Mouse (Mus musculus): ENCODE data around the gene Gm17304. TPM values are rescaled to one million over a fixed set of nuclear protein-coding genes. Genes with fewer than 3 reads are reported as not detected.

The Gm17304 gene
- total RNA-seq, 4 experiments from 2014 or later = not detected

GRCm38 (mm10) chr5:106622193-106622592, 13.3 kb downstream of the Gm17304 start:
- DNase-seq (ENCODE audit: low spot score in 2 of 2) = no peak

- DNase-seq (ENCODE audit: low spot score in 2 of 2) = no peak
Observed at GRCm38 (mm10) chr5:106623337-106623736, 14.4 kb downstream of the Gm17304 start.

GRCm38 (mm10) chr5:106628369-106629149, 19.7 kb downstream of the Gm17304 start:
- no peak for DNase-seq (ENCODE audit: low spot score in 2 of 2)

DNA sequence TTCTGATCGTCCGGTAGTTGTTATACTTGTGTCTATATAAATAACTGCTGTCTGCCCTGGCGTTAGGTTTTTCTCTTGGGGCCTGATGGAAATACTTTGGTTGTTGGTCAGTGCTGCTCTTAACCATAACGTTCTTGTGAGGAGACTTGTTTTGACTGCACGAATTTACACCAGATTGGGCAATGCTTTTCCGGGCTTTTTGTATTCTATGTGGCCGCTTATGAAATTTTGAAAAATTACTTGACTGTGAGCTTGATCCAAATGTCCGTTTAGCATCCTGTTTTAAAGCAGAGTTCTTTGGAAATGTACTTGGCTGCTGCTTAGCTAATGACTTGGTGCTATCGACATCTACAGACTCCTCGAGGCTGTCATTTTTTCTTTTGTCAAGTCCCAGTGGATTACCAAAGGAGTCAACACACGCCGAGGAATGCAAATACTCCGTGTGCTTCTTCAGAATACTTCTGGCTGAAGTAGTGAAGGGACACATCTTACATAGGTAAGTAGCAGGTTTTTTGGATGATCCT, 27.6 kb downstream of the Gm17304 start:
- no peak for DNase-seq (ENCODE audit: low spot score in 2 of 2)

DNA sequence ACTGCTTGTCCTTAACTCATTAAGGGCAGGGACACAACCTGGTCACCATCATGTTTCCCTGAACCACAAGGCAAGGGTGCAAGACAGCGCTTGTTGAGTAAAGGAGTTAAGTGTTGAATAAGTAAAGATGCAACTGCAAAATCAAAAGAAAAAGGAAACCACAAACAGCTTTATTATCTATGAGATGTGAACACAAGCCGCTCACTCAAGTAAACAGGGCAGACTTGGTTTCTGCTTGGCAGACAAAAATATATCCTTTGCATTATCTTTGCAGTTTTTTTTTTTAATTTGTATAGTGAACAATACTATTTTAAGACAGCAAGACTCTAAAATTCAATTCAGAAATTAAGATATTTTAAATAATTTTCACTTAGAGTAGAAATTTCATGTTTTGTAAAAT, 30.7 kb downstream of the Gm17304 start:
- DNase-seq (ENCODE audit: low spot score in 2 of 2) = no peak

GRCm38 (mm10) chr5:106640235-106640809, 31.4 kb downstream of the Gm17304 start:
- DNase-seq (ENCODE audit: low spot score in 2 of 2) = no peak

DNA sequence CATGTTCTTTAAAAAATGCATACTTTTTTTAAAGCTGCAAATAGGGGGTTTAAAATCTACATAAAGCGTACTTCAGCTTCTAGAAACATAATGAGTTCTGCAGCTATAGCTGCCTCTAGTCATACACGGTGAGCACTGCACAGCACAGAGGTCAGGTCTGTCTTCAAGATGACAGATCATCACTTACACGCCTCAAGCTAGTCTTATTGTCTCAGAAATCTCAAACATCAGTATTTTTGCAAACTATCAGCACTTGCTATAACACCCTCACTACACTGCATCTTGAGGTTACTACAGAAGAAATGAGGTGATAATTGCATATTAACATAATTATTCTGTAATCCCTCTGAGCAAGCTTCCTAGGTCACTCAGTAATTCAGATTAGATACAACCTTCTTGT, 33.0 kb downstream of the Gm17304 start:
- no peak for DNase-seq (ENCODE audit: low spot score in 2 of 2)

DNA sequence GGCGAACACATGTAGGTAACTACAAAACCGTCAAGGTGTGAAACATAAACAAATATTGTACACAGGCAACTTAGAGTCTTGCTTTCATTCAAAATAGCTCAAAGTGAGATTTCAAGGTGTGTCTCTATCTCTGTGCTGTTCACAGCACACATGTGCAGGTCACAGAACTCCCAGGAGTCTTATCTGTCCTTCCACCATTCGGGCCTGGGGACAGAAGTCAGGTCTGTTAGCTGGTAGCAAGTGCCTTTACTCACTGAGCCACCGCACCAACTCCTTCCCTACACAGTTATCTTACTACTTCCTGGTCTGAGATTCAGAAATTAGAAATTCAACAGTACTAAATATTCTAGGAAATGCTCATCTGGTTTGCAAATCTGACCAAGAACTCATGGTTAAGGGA, 34.5 kb downstream of the Gm17304 start:
- DNase-seq (ENCODE audit: low spot score in 2 of 2) = no peak

DNA sequence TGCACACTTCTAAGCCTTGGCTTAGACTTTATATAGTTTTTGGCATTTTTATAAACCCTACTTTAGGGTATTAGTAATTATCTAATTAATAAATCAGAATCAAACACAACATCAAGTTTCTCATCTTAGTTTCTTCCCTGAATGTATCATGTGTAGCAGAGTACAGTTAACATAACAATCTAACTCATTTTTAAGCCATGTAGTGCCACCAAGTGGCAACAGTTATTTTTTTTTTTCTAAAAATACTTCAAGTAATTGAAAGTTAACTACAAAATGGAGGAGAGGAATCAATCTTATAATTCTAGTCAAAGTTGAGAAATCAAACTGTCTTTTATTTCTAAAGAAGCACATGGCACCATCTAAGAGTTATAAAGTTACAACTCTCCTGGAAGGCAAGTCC, 40.5 kb downstream of the Gm17304 start:
- no peak for DNase-seq (ENCODE audit: low spot score in 2 of 2)

DNA sequence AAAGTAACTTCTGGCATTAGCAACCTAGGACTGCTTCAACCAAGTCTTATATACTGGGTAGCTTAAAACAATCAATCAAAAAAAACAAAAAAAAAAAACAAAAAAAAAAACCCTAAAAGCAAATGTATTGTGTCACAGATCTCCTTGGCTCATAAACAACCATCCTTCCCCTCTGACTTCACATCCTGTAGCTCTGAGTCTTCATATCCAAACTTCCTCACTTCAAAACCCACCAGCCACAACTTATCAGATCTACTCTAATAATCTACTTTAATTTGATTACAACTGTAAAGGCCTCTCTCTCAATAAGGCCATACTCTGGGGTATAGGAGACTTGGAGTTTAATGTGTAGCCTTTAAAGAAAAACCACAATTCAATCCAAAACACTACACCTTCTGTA, 41.1 kb downstream of the Gm17304 start:
- DNase-seq (ENCODE audit: low spot score in 2 of 2) = no peak

GRCm38 (mm10) chr5:106652220-106652753, 43.4 kb downstream of the Gm17304 start:
- no peak for DNase-seq (ENCODE audit: low spot score in 2 of 2)

DNA sequence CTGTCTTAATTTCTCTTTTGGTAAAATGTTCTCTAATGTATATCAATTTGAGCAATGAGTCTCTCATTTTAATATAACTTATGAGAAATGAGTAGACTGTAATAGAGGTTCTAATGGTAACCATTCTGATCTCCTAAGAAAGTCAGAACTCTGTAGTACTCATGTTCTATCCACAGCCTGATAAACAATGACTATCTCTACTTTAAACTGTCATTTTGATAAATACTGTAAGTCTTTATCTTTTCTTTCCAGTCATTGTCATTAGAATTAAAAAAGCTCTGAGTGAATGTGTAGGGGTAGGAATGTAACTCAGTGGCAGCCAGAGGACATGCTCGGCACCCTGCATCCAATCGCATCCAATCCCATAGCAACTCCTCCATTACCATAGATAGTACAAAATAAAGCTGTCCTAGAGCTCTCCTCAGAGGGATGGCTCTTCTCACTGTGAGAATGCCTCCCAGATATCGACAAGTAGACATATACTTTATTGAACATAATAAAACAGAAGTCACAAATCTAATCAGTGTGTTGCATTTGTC, 44.0 kb downstream of the Gm17304 start:
- DNase-seq (ENCODE audit: low spot score in 2 of 2) = no peak

Other genes with a start within 250 kb of the Gm17304 start
- gene Barhl2, start 150.9 kb upstream of the Gm17304 start, total RNA-seq (2022) = 1 to 10 TPM in 2 of 4 experiments, under 1 TPM in 2; 0.55 to 1.2 (median 0.94) TPM
- gene Zfp644, start 88.2 kb downstream of the Gm17304 start, total RNA-seq (2022) = 100 to 1,000 TPM; 122 to 145 (median 134) TPM

Data from left cerebral cortex, adult 8-10 months (tissue).